Mouse (Mus musculus) heart, adult 2 months (tissue): ENCODE measurements around the gene Gm28434. TPM values are rescaled to one million over a fixed set of nuclear protein-coding genes. Genes with fewer than 3 reads are reported as not detected.

Experiments used
- DNase-seq, 2 experiments: peaks; one replicate each; pipeline ENCODE4 v3.0.0; 2021
- H3K27ac ChIP-seq: fragments of 200-600 bp; 2 replicates; pipeline ENCODE4 v1.8.1; 2022
- H3K27me3 ChIP-seq: fragments of 200-500 bp; 2 replicates; pipeline ENCODE4 v1.6.1; 2012; ENCODE audit warnings: mild to moderate bottlenecking, low read length, inconsistent platforms, mixed read lengths; ENCODE audit not compliant: control insufficient read depth, insufficient read depth
- H3K36me3 ChIP-seq: fragments of 200-500 bp; 2 replicates; pipeline ENCODE4 v1.6.1; 2012; ENCODE audit warnings: low read length, inconsistent platforms; ENCODE audit not compliant: control insufficient read depth, insufficient read depth
- H3K4me1 ChIP-seq: fragments of 200-500 bp; 2 replicates; pipeline ENCODE4 v1.6.1; 2011; ENCODE audit warnings: low read length; ENCODE audit not compliant: control insufficient read depth, insufficient read depth
- H3K4me3 ChIP-seq: fragments of 200-600 bp; 2 replicates; pipeline ENCODE4 v1.8.1; 2022
- H3K79me2 ChIP-seq: fragments of 200-500 bp; replicated peaks from 2 replicates; pipeline ENCODE4 v1.6.1; 2012; ENCODE audit warnings: mild to moderate bottlenecking, inconsistent platforms, low read length, moderate library complexity, mixed read lengths; ENCODE audit not compliant: control insufficient read depth, insufficient read depth
- H3K9ac ChIP-seq: fragments of 200-500 bp; 2 replicates; pipeline ENCODE4 v1.6.1; 2012; ENCODE audit warnings: low read depth, mild to moderate bottlenecking, control low read depth, inconsistent platforms, low read length, mixed read lengths
- CTCF ChIP-seq: fragments of 200-600 bp; IDR thresholded peaks from 2 replicates; pipeline ENCODE4 v1.8.1; 2022; ENCODE audit warnings: antibody characterized with exemption, mild to moderate bottlenecking, moderate library complexity
- EP300 ChIP-seq: fragments of 200-500 bp; IDR thresholded peaks from 2 replicates; pipeline ENCODE4 v1.6.1; 2011; ENCODE audit warnings: low read depth, low read length, control low read depth; ENCODE audit not compliant: insufficient read depth
- POLR2A ChIP-seq: fragments of 200-500 bp; IDR thresholded peaks from 2 replicates; pipeline ENCODE4 v1.6.1; 2011; ENCODE audit warnings: mild to moderate bottlenecking, low read depth, low read length, control low read depth; ENCODE audit not compliant: insufficient read depth
- WGBS: fragments of 180-500 bp; shearing (Covaris S2); methylation state at CpG from one replicate; pipeline ENCODE4 v1.1.7; 2018; 5-methylcytosine and 5-hydroxymethylcytosine counted together
- intact Hi-C: fragments of 180-260 bp; cut with DNase I; formaldehyde crosslinking; loops from one replicate; pipeline ENCODE4 v1.15.1; 2025
- polyA plus RNA-seq: library from polyadenylated mRNA; depleted of rRNA; stranded (reverse); fragments of >200 nt; gene quantifications from 2 replicates; pipeline ENCODE4 v1.2.3, GENCODE M21; 2012; rRNA removed
- total RNA-seq, 2 experiments: library from RNA; stranded (reverse); gene quantifications; 2 replicates each; pipeline ENCODE4 v1.2.3; 2021

Gene Gm28434
- total and polyA plus RNA-seq, 3 experiments = not detected

GRCm38 (mm10) chr5:87979139-87979538 is 9.8 kb downstream of the Gm28434 start, which contains the start of gene Cabs1:
Gene Cabs1, plus strand, starts transcription at chr5:87979439.
- H3K4me3 ChIP-seq = no peak within 1 kb of the TSS
- 66% methylated on average over 3 of the region's 3 CpGs for WGBS

GRCm38 (mm10) chr5:87982468-87983214 is 13.3 kb downstream of the Gm28434 start:
- H3K27ac ChIP-seq = no peak overlapping the region
- no peaks in the 10 kb centered on the region for H3K79me2 ChIP-seq
- intact Hi-C loops = no loop called here
- H3K4me3 ChIP-seq = no peak overlapping the region
- no peak for DNase-seq
- WGBS = 50% methylated on average over 3 of the region's 3 CpGs
- no peaks in the 10 kb centered on the region for H3K4me1 ChIP-seq
- TF ChIP-seq EP300 (no peak), CTCF (no peak), POLR2A (no peak)
- H3K27me3 ChIP-seq = no peaks in the 10 kb centered on the region
- no peaks in the 10 kb centered on the region for H3K36me3 ChIP-seq
- H3K9ac ChIP-seq = no peak overlapping the region

More at GRCm38 (mm10) chr5:87979139-87979538, 9.8 kb downstream of the Gm28434 start, which contains the start of gene Cabs1:
- Histone ChIP-seq H3K36me3 (no peaks in the 10 kb centered on the region), H3K79me2 (no peaks in the 10 kb centered on the region), H3K27ac (no peak within 1 kb of the TSS), H3K4me1 (no peaks in the 10 kb centered on the region), H3K9ac (no peak within 1 kb of the TSS), H3K27me3 (no peaks in the 10 kb centered on the region)
- intact Hi-C loops = no loop called here
- TF ChIP-seq EP300 (no peak), CTCF (no peak)
- no peak for DNase-seq

- Histone ChIP-seq H3K79me2 (no peaks in the 10 kb centered on the region), H3K36me3 (no peaks in the 10 kb centered on the region), H3K27ac (no peak within 1 kb of the TSS), H3K4me1 (no peaks in the 10 kb centered on the region), H3K9ac (no peak within 1 kb of the TSS), H3K27me3 (no peaks in the 10 kb centered on the region), H3K4me3 (no peak within 1 kb of the TSS)
- intact Hi-C loops = no loop called here
- WGBS = 65% methylated on average over 3 of the region's 3 CpGs
- TF ChIP-seq EP300 (no peak), POLR2A (no peak), CTCF (no peak)
- no peak for DNase-seq
Observed at GRCm38 (mm10) chr5:88002249-88002648, 32.9 kb downstream of the Gm28434 start, which contains the start of gene Smr3a. Gene Smr3a, plus strand, starts transcription at chr5:88002549.

- Histone ChIP-seq H3K27ac (no peak overlapping the region), H3K79me2 (no peaks in the 10 kb centered on the region), H3K27me3 (no peaks in the 10 kb centered on the region), H3K36me3 (no peaks in the 10 kb centered on the region), H3K9ac (no peak overlapping the region), H3K4me3 (no peak overlapping the region), H3K4me1 (no peaks in the 10 kb centered on the region)
- DNase-seq = no peak
- intact Hi-C loops = no loop called here
- TF ChIP-seq POLR2A = no peak
- TF ChIP-seq CTCF = no peak
- no peak for TF ChIP-seq EP300
Observed at GRCm38 (mm10) chr5:88005241-88005640, 35.9 kb downstream of the Gm28434 start.

Other genes starting within 250 kb of the Gm28434 start
- gene Csn1s2a, start 194.9 kb upstream of the Gm28434 start, total RNA-seq = not detected
- gene Csn1s2a, start 194.9 kb upstream of the Gm28434 start, polyA plus RNA-seq = not detected in 2 replicates
- gene Csn1s2b, start 161.4 kb upstream of the Gm28434 start, total RNA-seq = not detected
- not detected in 2 replicates for gene Csn1s2b, start 161.4 kb upstream of the Gm28434 start, polyA plus RNA-seq
- gene Prr27, start 143.8 kb upstream of the Gm28434 start, total RNA-seq = not detected
- gene Prr27, start 143.8 kb upstream of the Gm28434 start, polyA plus RNA-seq = 0.16 TPM in 1 of 2 replicates, not detected in the other
- gene Odam, start 84.5 kb upstream of the Gm28434 start, total RNA-seq = not detected
- gene Odam, start 84.5 kb upstream of the Gm28434 start, polyA plus RNA-seq = not detected in 2 replicates
- gene Csn3, start 43.9 kb upstream of the Gm28434 start, total RNA-seq = not detected
- gene Csn3, start 43.9 kb upstream of the Gm28434 start, polyA plus RNA-seq = not detected in 2 replicates
- gene 2310003L06Rik, start 58 bp upstream of the Gm28434 start, total RNA-seq = not detected
- gene 2310003L06Rik, start 58 bp upstream of the Gm28434 start, polyA plus RNA-seq = not detected in 2 replicates
- not detected for gene Cabs1, start 9.9 kb downstream of the Gm28434 start, total RNA-seq
- gene Cabs1, start 9.9 kb downstream of the Gm28434 start, polyA plus RNA-seq = not detected in 2 replicates
- gene Smr3a, start 33.0 kb downstream of the Gm28434 start, total RNA-seq = not detected
- not detected in 2 replicates for gene Smr3a, start 33.0 kb downstream of the Gm28434 start, polyA plus RNA-seq
- not detected for gene Smr2, start 117.0 kb downstream of the Gm28434 start, total RNA-seq
- gene Smr2, start 117.0 kb downstream of the Gm28434 start, polyA plus RNA-seq = not detected in 2 replicates
- gene Gm11116, start 142.0 kb downstream of the Gm28434 start, total RNA-seq = not detected
- gene Gm11116, start 142.0 kb downstream of the Gm28434 start, polyA plus RNA-seq = not detected in 2 replicates
- not detected for gene Gm11115, start 184.6 kb downstream of the Gm28434 start, total RNA-seq
- gene Gm11115, start 184.6 kb downstream of the Gm28434 start, polyA plus RNA-seq = not detected in 2 replicates